Mouse (Mus musculus) liver, embryonic 14.5 days (tissue): Measurements from ENCODE around the gene Cacnb2. TPM values are rescaled to one million over a fixed set of nuclear protein-coding genes. Genes with fewer than 3 reads are reported as not detected.
"Not testable (repeated sequence)": the region's sequence is repeated elsewhere in the genome, so short reads cannot be mapped to it uniquely, and the experiment has no call there.

Experiments used
- ATAC-seq: fragments of 200-750 bp; cut with Nextera tagmentation; 2 replicates; pipeline ENCODE4 v1.8.0; 2017; ENCODE audit warnings: moderate number of reproducible peaks, mild to moderate bottlenecking, moderate library complexity; ENCODE audit not compliant: insufficient read depth
- DNase-seq, 3 experiments: peaks; one replicate each; pipeline ENCODE4 v3.0.0-alpha.2; 2012 to 2013; ENCODE audit warnings: low read depth in 3 of 3, low spot score in 3 of 3
- H3K27ac ChIP-seq: fragments of 300-500 bp; sonication (generic); 2 replicates; pipeline ENCODE4 v1.5.1; 2014; ENCODE audit warnings: moderate library complexity, mild to moderate bottlenecking, control low read depth, inconsistent platforms
- H3K27me3 ChIP-seq: fragments of 300-500 bp; sonication (generic); 2 replicates; pipeline ENCODE4 v1.6.1; 2014; ENCODE audit warnings: mild to moderate bottlenecking, low read length, moderate library complexity; ENCODE audit not compliant: control insufficient read depth, insufficient read depth
- H3K36me3 ChIP-seq: fragments of 300-500 bp; sonication (generic); replicated peaks from 2 replicates; pipeline ENCODE4 v1.6.1; 2014; ENCODE audit warnings: low read depth; ENCODE audit not compliant: control insufficient read depth, insufficient read depth
- H3K4me1 ChIP-seq, 2 experiments: fragments of 200-500 bp in 1 of 2; fragments of 300-500 bp in 1 of 2; sonication (generic) in 1 of 2; replicated peaks; 2 replicates each; pipeline ENCODE4 v1.6.1; 2012 to 2014; ENCODE audit warnings: antibody characterized with exemption in 1 of 2, inconsistent platforms in 1 of 2, low read length in 1 of 2; ENCODE audit not compliant: control insufficient read depth in 2 of 2, insufficient read depth in 2 of 2
- H3K4me2 ChIP-seq: fragments of 300-500 bp; sonication (generic); 2 replicates; pipeline ENCODE4 v1.6.1; 2014; ENCODE audit warnings: low read depth, mild to moderate bottlenecking, control low read depth, moderate library complexity
- H3K4me3 ChIP-seq, 2 experiments: fragments of 200-500 bp in 1 of 2; fragments of 300-500 bp in 1 of 2; sonication (generic) in 1 of 2; 2 replicates each; pipeline ENCODE4 v1.5.1; 2012 to 2014; ENCODE audit warnings: low read depth in 2 of 2, low read length in 2 of 2, mild to moderate bottlenecking in 2 of 2, control low read depth in 1 of 2, inconsistent platforms in 1 of 2, moderate library complexity in 1 of 2; ENCODE audit not compliant: insufficient read depth in 1 of 2
- H3K9ac ChIP-seq: fragments of 300-500 bp; sonication (generic); replicated peaks from 2 replicates; pipeline ENCODE4 v1.6.1; 2014; ENCODE audit warnings: mild to moderate bottlenecking, control low read depth, moderate library complexity
- H3K9me3 ChIP-seq: fragments of 300-500 bp; sonication (generic); 2 replicates; pipeline ENCODE4 v1.6.1; 2016; ENCODE audit warnings: low read length, mixed read lengths; ENCODE audit not compliant: control insufficient read depth
- CTCF ChIP-seq: IDR thresholded peaks from 2 replicates; pipeline ENCODE4 v1.5.1; 2016; ENCODE audit warnings: antibody characterized with exemption, low read depth, control low read depth
- EP300 ChIP-seq: IDR thresholded peaks from 2 replicates; pipeline ENCODE4 v1.6.1; 2016; ENCODE audit warnings: antibody characterized with exemption, low read depth
- WGBS: fragments of 180-500 bp; shearing (Covaris S2); extraction: QIAGEN DNeasy Blood & Tissue Kit; methylation state at CpG from one replicate; pipeline ENCODE4 v1.1.7; 2014; ENCODE audit not compliant: insufficient replicate concordance; 5-methylcytosine and 5-hydroxymethylcytosine counted together
- polyA plus RNA-seq, 2 experiments: library from polyadenylated mRNA; depleted of rRNA in 1 of 2; stranded (reverse) in 1 of 2; unstranded in 1 of 2; fragments of >200 nt; fragmentation: Nextera tagmentation in 1 of 2; extraction: Ambion mirVana in 1 of 2; gene quantifications; 2 replicates each; pipeline versions ENCODE4 v1.2.1 to v1.2.3; 2012 to 2014

Gene Cacnb2
- polyA plus RNA-seq, 2 experiments: 0.04 to 0.37 TPM

DNA sequence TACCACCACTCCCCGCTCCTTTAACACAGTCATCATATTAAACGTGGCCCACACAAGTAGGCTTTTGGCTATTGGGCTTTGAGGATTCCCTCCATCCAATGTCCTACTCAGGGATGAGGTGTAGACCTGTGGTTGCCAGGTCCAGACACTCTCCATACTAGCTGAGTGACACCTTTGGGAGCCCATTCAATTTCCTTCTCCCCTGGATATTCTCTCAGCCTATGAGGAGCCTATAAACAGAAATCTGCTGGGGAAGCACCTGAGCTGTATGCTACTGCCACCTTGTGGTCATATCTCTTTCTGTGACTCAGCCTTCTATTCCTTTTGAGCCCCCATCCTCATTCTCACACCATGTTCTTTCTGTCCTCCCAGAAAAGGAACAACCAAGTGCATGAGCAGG lies 108.9 kb downstream of the Cacnb2 start:
- Histone ChIP-seq H3K27me3 (no peaks in the 10 kb centered on the region), H3K27ac (no peak overlapping the region), H3K9ac (no peak overlapping the region), H3K4me1 (no peaks in the 10 kb centered on the region), H3K4me3 (no peak overlapping the region), H3K36me3 (no peaks in the 10 kb centered on the region), H3K9me3 (no peaks in the 10 kb centered on the region), H3K4me2 (no peak overlapping the region)
- ATAC-seq (no peak), DNase-seq (peak in 1 of 3 experiments; percentile 5)
- 60% methylated on average over 2 of the region's 2 CpGs for WGBS
- peak; percentile 55 for TF ChIP-seq CTCF
- TF ChIP-seq EP300: no peak

- 50% methylated on average over 3 of the region's 3 CpGs for WGBS
- TF ChIP-seq EP300 (no peak), CTCF (no peak)
- no peak overlapping the region for H3K4me3 ChIP-seq
- H3K9me3 ChIP-seq: no peaks in the 10 kb centered on the region
- DNase-seq (no peak), ATAC-seq (no peak)
- H3K4me1 ChIP-seq: no peaks in the 10 kb centered on the region
- no peak overlapping the region for H3K9ac ChIP-seq
- H3K27ac ChIP-seq: no peak overlapping the region
- H3K4me2 ChIP-seq: no peak overlapping the region
- H3K36me3 ChIP-seq: no peaks in the 10 kb centered on the region
- H3K27me3 ChIP-seq: no peaks in the 10 kb centered on the region
Observed at GRCm38 (mm10) chr2:14713049-14713448, 110.2 kb downstream of the Cacnb2 start.

GRCm38 (mm10) chr2:14716666-14717065 lies 113.8 kb downstream of the Cacnb2 start:
- no peaks in the 10 kb centered on the region for H3K4me1 ChIP-seq
- no peaks in the 10 kb centered on the region for H3K9me3 ChIP-seq
- 35% methylated on average over 1 of the region's 1 CpGs for WGBS
- H3K27ac ChIP-seq: no peak overlapping the region
- H3K4me2 ChIP-seq: no peak overlapping the region
- H3K9ac ChIP-seq: no peak overlapping the region
- DNase-seq: no peak
- no peak for ATAC-seq
- TF ChIP-seq CTCF (no peak), EP300 (no peak)
- H3K4me3 ChIP-seq: no peak overlapping the region
- no peaks in the 10 kb centered on the region for H3K36me3 ChIP-seq
- no peaks in the 10 kb centered on the region for H3K27me3 ChIP-seq

- no peak for DNase-seq
- no peaks in the 10 kb centered on the region for H3K36me3 ChIP-seq
- no peaks in the 10 kb centered on the region for H3K9me3 ChIP-seq
- H3K4me3 ChIP-seq: no peak overlapping the region
- H3K4me2 ChIP-seq: no peak overlapping the region
- H3K27me3 ChIP-seq: no peaks in the 10 kb centered on the region
- ATAC-seq: no peak
- no peak overlapping the region for H3K9ac ChIP-seq
- no peaks in the 10 kb centered on the region for H3K4me1 ChIP-seq
- no peak for TF ChIP-seq EP300
- H3K27ac ChIP-seq: no peak overlapping the region
- 45% methylated on average over 9 of the region's 9 CpGs for WGBS
Observed at GRCm38 (mm10) chr2:14719119-14719718, 116.3 kb downstream of the Cacnb2 start.

DNA sequence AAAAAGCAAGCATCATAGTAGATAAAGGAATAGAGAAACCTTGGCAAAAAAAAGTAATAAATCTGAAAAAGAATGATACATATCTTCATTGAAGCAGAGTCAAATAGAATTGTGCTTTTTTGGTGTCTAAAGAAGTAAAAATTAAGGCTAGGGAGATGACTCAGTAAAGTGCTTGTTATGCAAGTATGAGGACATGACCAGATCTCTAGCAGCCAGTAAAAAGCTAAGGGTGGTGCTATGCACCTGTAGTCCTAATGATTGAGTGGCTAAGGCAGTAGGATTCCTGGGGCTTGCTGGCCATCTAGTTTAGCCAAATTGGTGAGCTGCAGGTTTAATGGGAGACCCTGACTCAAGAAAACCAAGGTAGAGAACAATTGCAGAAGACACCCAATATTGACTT lies 122.5 kb downstream of the Cacnb2 start:
- Histone ChIP-seq H3K4me1 (no peaks in the 10 kb centered on the region), H3K4me2 (no peak overlapping the region), H3K9ac (no peak overlapping the region), H3K27me3 (no peaks in the 10 kb centered on the region), H3K4me3 (no peak overlapping the region), H3K9me3 (no peaks in the 10 kb centered on the region), H3K36me3 (no peaks in the 10 kb centered on the region), H3K27ac (no peak overlapping the region)
- DNase-seq: no peak
- no peak for ATAC-seq
- TF ChIP-seq CTCF (no peak), EP300 (no peak)

GRCm38 (mm10) chr2:14726601-14727000 lies 123.7 kb downstream of the Cacnb2 start:
- H3K27me3 ChIP-seq, H3K4me1 ChIP-seq, H3K9me3 ChIP-seq, DNase-seq, H3K36me3 ChIP-seq, H3K9ac ChIP-seq, H3K4me2 ChIP-seq, H3K27ac ChIP-seq, ATAC-seq, H3K4me3 ChIP-seq: not testable (repeated sequence)
- WGBS: 66% methylated on average over 12 of the region's 13 CpGs
